Mouse (Mus musculus): Measurements from ENCODE around the gene Naxd.

GRCm38 (mm10) chr8:11556691-11557423 lies 59.6 kb downstream of the Naxd start:
- TF ChIP-seq CTCF (conservative IDR thresholded peaks at IDR 0.05 in 1 of 2, IDR thresholded peaks at IDR 0.05 in 1 of 2; ENCODE audit: low read depth in 2 of 2, low read length in 2 of 2), result no peak
- TF ChIP-seq ELF1 (IDR thresholded peaks at IDR 0.05; ENCODE audit: low read depth, low read length), result no peak
